11 mouse cellular contexts compared by ENCODE assay signal in the genomic region with DNA sequence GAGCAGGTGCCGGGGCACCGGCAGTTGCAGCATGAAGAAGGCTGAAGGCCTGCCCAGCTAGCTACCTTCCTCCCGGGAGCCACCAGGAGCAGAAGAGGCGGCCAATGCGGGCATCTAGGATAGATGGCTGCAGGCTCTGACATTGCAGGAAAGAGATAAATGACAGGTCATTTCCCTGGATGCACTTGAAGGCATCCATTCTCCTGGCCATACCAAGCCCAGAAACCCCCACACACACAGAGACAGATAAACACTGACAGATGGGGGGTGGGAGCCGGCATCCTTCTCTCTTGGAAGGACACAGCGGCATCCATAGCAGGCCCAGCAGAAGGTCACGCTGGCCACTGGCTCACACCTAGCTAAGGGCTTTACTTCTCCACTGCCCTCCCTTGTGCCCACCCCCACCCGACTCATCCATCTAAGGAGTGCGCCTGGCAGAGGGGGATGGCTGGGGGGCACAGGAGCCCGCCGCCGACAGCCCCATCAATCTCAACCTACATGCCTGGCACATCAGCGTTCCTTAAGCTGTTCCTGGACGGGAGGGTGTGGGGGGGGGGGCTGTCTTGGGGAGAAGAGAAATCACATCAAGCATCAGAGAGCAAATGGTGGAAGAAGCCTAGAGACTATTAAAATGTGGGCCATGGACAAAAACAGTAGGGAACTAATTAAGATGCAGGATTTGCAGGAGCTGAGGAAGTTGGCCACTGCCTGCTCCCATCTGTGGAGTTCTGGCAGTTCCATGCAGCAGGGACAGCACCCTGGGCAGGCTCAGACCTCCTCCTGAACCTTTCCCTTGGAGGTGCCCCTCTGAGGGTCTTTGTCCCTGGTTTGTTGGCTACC.
A peak's percentile ranks its signal among the peaks of the same experiment; 100 is the strongest.
DNase-seq lines count a peak whose midpoint lies in the region; ATAC-seq and TF ChIP-seq lines count a peak whose summit lies in the region.
"Had no signal": no experiment of that assay in that cellular context is flagged by ENCODE, and none has a peak within 500 bp of the region (broad histone marks: within the 10 kb centered on the region; RNA-seq: fewer than 3 reads in every experiment).

No protein-coding gene starts in this region.

- H3K9me3 ChIP-seq in heart, postnatal 0 days (replicated peaks; ENCODE audit: control insufficient read depth, low read length), result no peaks in the 10 kb centered on the region
- H3K9me3 ChIP-seq in hindbrain, embryonic 13.5 days, result no peaks in the 10 kb centered on the region
- H3K9me3 ChIP-seq: lung, embryonic 15.5 days had no signal

- TF ChIP-seq EP300 in heart, postnatal 0 days (IDR thresholded peaks at IDR 0.05; ENCODE audit: low read depth), result no peak

- no peak overlapping the region for H3K9ac ChIP-seq in heart, postnatal 0 days (replicated peaks; ENCODE audit: low read depth, low read length)
- no peak overlapping the region for H3K9ac ChIP-seq in hindbrain, embryonic 13.5 days
- H3K9ac ChIP-seq: lung, embryonic 15.5 days had no signal

- no peaks in the 10 kb centered on the region for H3K36me3 ChIP-seq in heart, postnatal 0 days (replicated peaks; ENCODE audit: control insufficient read depth, insufficient read depth, low read length)
- H3K36me3 ChIP-seq in hindbrain, embryonic 13.5 days, result no peaks in the 10 kb centered on the region
- H3K36me3 ChIP-seq: lung, embryonic 15.5 days had no signal

- 69% methylated on average over 15 of the region's 15 CpGs for WGBS in heart, postnatal 0 days
- WGBS in hindbrain, embryonic 13.5 days, result 46% methylated on average over 15 of the region's 15 CpGs

- peaks cover 13% of the 10 kb centered on the region; the same call in 1 of the 2 replicates for H3K4me1 ChIP-seq in heart, postnatal 0 days (ENCODE audit: control insufficient read depth, insufficient read depth)
- H3K4me1 ChIP-seq in hindbrain, embryonic 13.5 days (replicated peaks), result peaks cover 42% of the 10 kb centered on the region
- H3K4me1 ChIP-seq: lung, embryonic 15.5 days had no signal

- H3K4me3 ChIP-seq in heart, postnatal 0 days (ENCODE audit: low read depth, low read length), result no peak overlapping the region
- H3K4me3 ChIP-seq in hindbrain, embryonic 13.5 days, result no peak overlapping the region
- H3K4me3 ChIP-seq: erythroblast, embryonic 14.5 days; lung, embryonic 15.5 days had no signal

- H3K27me3 ChIP-seq in heart, postnatal 0 days (ENCODE audit: control insufficient read depth, insufficient read depth, low read length), result no peaks in the 10 kb centered on the region
- no peaks in the 10 kb centered on the region for H3K27me3 ChIP-seq in hindbrain, embryonic 13.5 days
- H3K27me3 ChIP-seq: lung, embryonic 15.5 days had no signal

- intact Hi-C loops in heart, postnatal 36 days (cut with DNase I), result no loop called here

- H3K27ac ChIP-seq in heart, postnatal 0 days (ENCODE audit: low read depth), result 0 out of 2 replicates have a peak overlapping the region, but pooled peaks have one; percentile 34
- peak overlapping the region; percentile 79 for H3K27ac ChIP-seq in hindbrain, embryonic 13.5 days
- H3K27ac ChIP-seq: lung, embryonic 15.5 days had no signal

- DNase-seq in heart, postnatal 0 days (ENCODE audit: low spot score), result no peak
- no peak for DNase-seq in heart, postnatal 36 days
- DNase-seq in testis, postnatal 10 days (ENCODE audit: low spot score), result peak; percentile 40
- DNase-seq in testis, postnatal 14 days (ENCODE audit: low spot score), result no peak
- peak; percentile 29 for DNase-seq in telencephalon, adult 2 months (ENCODE audit: low read depth, low spot score)
- DNase-seq in spleen, postnatal 14 days (ENCODE audit: low spot score in 2 of 2), result no peak
- DNase-seq in adrenal gland, adult 18-20 months (ENCODE audit: low spot score in 2 of 2), result no peak
- DNase-seq: thymus, adult 2 months had no signal

- H3K4me2 ChIP-seq in heart, postnatal 0 days (ENCODE audit: low read depth, low read length), result no peak overlapping the region
- no peak overlapping the region for H3K4me2 ChIP-seq in hindbrain, embryonic 13.5 days
- H3K4me2 ChIP-seq: lung, embryonic 15.5 days had no signal

- no peak for ATAC-seq in heart, postnatal 0 days (ENCODE audit: insufficient read depth, low read depth)
- ATAC-seq in hindbrain, embryonic 13.5 days (ENCODE audit: low FRiP score), result peak; percentile 59; the same call in 1 of the 2 replicates

- TF ChIP-seq CTCF in heart, postnatal 0 days (IDR thresholded peaks at IDR 0.05; ENCODE audit: low read depth), result no peak

Comparison
In these comparisons a context has a peak if more than half of its experiments do, and no peak if none do; other contexts are left out.
1. DNase-seq: peak in testis, postnatal 10 days (single experiment) and telencephalon, adult 2 months (single experiment); none in heart, postnatal 0 days (single experiment), heart, postnatal 36 days (0 of 2), testis, postnatal 14 days (single experiment), spleen, postnatal 14 days (0 of 2) and adrenal gland, adult 18-20 months (0 of 2).